Mouse (Mus musculus) CH12.LX (cell line): ENCODE data around the gene Med29. TPM values are rescaled to one million over a fixed set of nuclear protein-coding genes. Genes with fewer than 3 reads are reported as not detected.

ENCODE experiments used
- DNase-seq: peaks from one replicate; pipeline ENCODE4 v3.0.0-alpha.2; 2013; ENCODE audit errors: extremely low read depth
- H3K27ac ChIP-seq: 2 replicates; pipeline ENCODE4 v1.5.1; 2012; ENCODE audit warnings: low read depth, mild to moderate bottlenecking, control low read depth, moderate library complexity; ENCODE audit not compliant: insufficient read depth
- H3K27me3 ChIP-seq: replicated peaks from 2 replicates; pipeline ENCODE3; 2012; ENCODE audit warnings: inconsistent platforms
- H3K36me3 ChIP-seq, 2 experiments: replicated peaks in 1 of 2; 2 replicates each; pipeline versions ENCODE3 to v1.6.1; 2012; ENCODE audit warnings: inconsistent platforms in 1 of 2, low read length in 1 of 2, mild to moderate bottlenecking in 1 of 2, mixed read lengths in 1 of 2, moderate library complexity in 1 of 2; ENCODE audit not compliant: control insufficient read depth in 1 of 2, insufficient read depth in 1 of 2
- H3K4me1 ChIP-seq, 2 experiments: 2 replicates each; pipeline ENCODE4 v1.6.1; 2012; ENCODE audit warnings: inconsistent platforms in 1 of 2, moderate library complexity in 1 of 2; ENCODE audit not compliant: insufficient read depth in 2 of 2, control insufficient read depth in 1 of 2
- H3K4me2 ChIP-seq: 2 replicates; pipeline ENCODE4 v1.6.1; 2012; ENCODE audit warnings: low read depth, mild to moderate bottlenecking, control low read depth; ENCODE audit not compliant: poor library complexity, insufficient read depth, severe bottlenecking
- H3K4me3 ChIP-seq, 3 experiments: fragments of 150-350 bp in 1 of 3; sonication (generic) in 1 of 3; replicated peaks in 1 of 3; 2 replicates each; pipeline versions ENCODE3 to v1.5.1; 2011 to 2012; ENCODE audit warnings: low read depth in 2 of 3, low read length in 2 of 3, mild to moderate bottlenecking in 2 of 3, moderate library complexity in 2 of 3, control low read depth in 1 of 3, improper control_type of control experiment in 1 of 3, inconsistent platforms in 1 of 3, mixed read lengths in 1 of 3; ENCODE audit not compliant: poor library complexity in 1 of 3
- H3K79me2 ChIP-seq: replicated peaks from 2 replicates; pipeline ENCODE4 v1.6.1; 2012; ENCODE audit warnings: mild to moderate bottlenecking, moderate library complexity; ENCODE audit not compliant: control insufficient read depth, poor library complexity, insufficient read depth, severe bottlenecking; ENCODE audit errors: extremely low read depth
- H3K9ac ChIP-seq: 2 replicates; pipeline ENCODE4 v1.6.1; 2012; ENCODE audit warnings: low read depth, mild to moderate bottlenecking, control low read depth, moderate library complexity; ENCODE audit not compliant: insufficient read depth
- H3K9me3 ChIP-seq: replicated peaks from 2 replicates; pipeline ENCODE3; 2012; ENCODE audit warnings: low read length, inconsistent platforms, mixed read lengths
- CHD2 ChIP-seq: IDR thresholded peaks from 2 replicates; pipeline ENCODE4 v1.6.1; 2011; ENCODE audit warnings: low read length, improper control_type of control experiment
- CTCF ChIP-seq, 2 experiments: IDR thresholded peaks in 1 of 2; conservative IDR thresholded peaks in 1 of 2; 2 replicates each; pipeline ENCODE4 v1.5.1; 2011 to 2012; ENCODE audit warnings: low read depth in 2 of 2, low read length in 2 of 2, improper control_type of control experiment in 1 of 2, inconsistent platforms in 1 of 2, mild to moderate bottlenecking in 1 of 2, moderate library complexity in 1 of 2
- EP300 ChIP-seq: IDR thresholded peaks from 2 replicates; pipeline ENCODE4 v1.6.1; 2011; ENCODE audit warnings: low read length, improper control_type of control experiment
- GABPA ChIP-seq: IDR thresholded peaks from 2 replicates; pipeline ENCODE4 v1.6.1; 2012; ENCODE audit warnings: low read depth, low read length, improper control_type of control experiment, inconsistent platforms; ENCODE audit not compliant: insufficient replicate concordance
- HCFC1 ChIP-seq: IDR thresholded peaks from 2 replicates; pipeline ENCODE4 v1.6.1; 2012; ENCODE audit warnings: low read depth, mild to moderate bottlenecking, inconsistent platforms, low read length, improper control_type of control experiment
- IRF4 ChIP-seq: IDR thresholded peaks from 2 replicates; pipeline ENCODE4 v1.6.1; 2014; ENCODE audit warnings: low read depth, mild to moderate bottlenecking, inconsistent platforms, low read length, improper control_type of control experiment
- KAT2A ChIP-seq: IDR thresholded peaks from 2 replicates; pipeline ENCODE4 v1.6.1; 2012; ENCODE audit warnings: low read length, improper control_type of control experiment, inconsistent platforms; ENCODE audit not compliant: insufficient replicate concordance
- MAFK ChIP-seq: IDR thresholded peaks from 2 replicates; pipeline ENCODE4 v1.6.1; 2011; ENCODE audit warnings: low read length, improper control_type of control experiment; ENCODE audit not compliant: insufficient replicate concordance
- MAX ChIP-seq: IDR thresholded peaks from 2 replicates; pipeline ENCODE4 v1.6.1; 2011; ENCODE audit warnings: low read length, improper control_type of control experiment
- MXI1 ChIP-seq: IDR thresholded peaks from 2 replicates; pipeline ENCODE4 v1.6.1; 2011; ENCODE audit warnings: mild to moderate bottlenecking, low read depth, low read length, improper control_type of control experiment
- POLR2A ChIP-seq: IDR thresholded peaks from 2 replicates; pipeline ENCODE4 v1.6.1; 2011; ENCODE audit warnings: low read depth, mild to moderate bottlenecking, improper control_type of control experiment, low read length
- RAD21 ChIP-seq: IDR thresholded peaks from 2 replicates; pipeline ENCODE4 v1.6.1; 2011; ENCODE audit warnings: low read depth, mild to moderate bottlenecking, low read length, improper control_type of control experiment, moderate library complexity
- RCOR1 ChIP-seq: conservative IDR thresholded peaks from 2 replicates; pipeline ENCODE4 v1.6.1; 2012; ENCODE audit warnings: low read depth, mild to moderate bottlenecking, inconsistent platforms, low read length, improper control_type of control experiment
- SIN3A ChIP-seq: IDR thresholded peaks from 2 replicates; pipeline ENCODE4 v1.6.1; 2012; ENCODE audit warnings: low read length, improper control_type of control experiment, inconsistent platforms
- SMC3 ChIP-seq: IDR thresholded peaks from 2 replicates; pipeline ENCODE4 v1.6.1; 2011; ENCODE audit warnings: low read depth, low read length, improper control_type of control experiment
- TBP ChIP-seq: conservative IDR thresholded peaks from 2 replicates; pipeline ENCODE4 v1.6.1; 2011; ENCODE audit warnings: low read depth, low read length, improper control_type of control experiment
- UBTF ChIP-seq: IDR thresholded peaks from 2 replicates; pipeline ENCODE4 v1.6.1; 2012; ENCODE audit warnings: low read depth, mild to moderate bottlenecking, inconsistent platforms, low read length, improper control_type of control experiment, moderate library complexity
- USF1 ChIP-seq: IDR thresholded peaks from 2 replicates; pipeline ENCODE4 v1.6.1; 2014; ENCODE audit warnings: low read depth, mild to moderate bottlenecking, inconsistent platforms, low read length, improper control_type of control experiment
- USF2 ChIP-seq: conservative IDR thresholded peaks from 2 replicates; pipeline ENCODE4 v1.6.1; 2011; ENCODE audit warnings: low read depth, low read length, improper control_type of control experiment
- ZC3H11A ChIP-seq: IDR thresholded peaks from 2 replicates; pipeline ENCODE4 v1.6.1; 2012; ENCODE audit warnings: low read depth, mild to moderate bottlenecking, inconsistent platforms, low read length, improper control_type of control experiment
- ZMIZ1 ChIP-seq: IDR thresholded peaks from 2 replicates; pipeline ENCODE4 v1.6.1; 2012; ENCODE audit warnings: low read depth, mild to moderate bottlenecking, inconsistent platforms, low read length, improper control_type of control experiment
- ZNF384 ChIP-seq: IDR thresholded peaks from 2 replicates; pipeline ENCODE4 v1.6.1; 2012; ENCODE audit warnings: low read depth, low read length, improper control_type of control experiment, inconsistent platforms
- dilution Hi-C: fragments of 300-500 bp; cut with MboI; formaldehyde crosslinking; loops from 2 replicates; pipeline ENCODE4 v1.14.3; 2020; ENCODE audit warnings: low sequenced_read_pairs; ENCODE audit not compliant: extremely low pct_unique_long_range_greater_than_20kb, extremely low pct_ligation_motif_present
- in situ Hi-C: fragments of 300-500 bp; cut with MboI; formaldehyde crosslinking; loops from 3 replicates; pipeline ENCODE4 v1.14.3; 2019; ENCODE audit warnings: low sequenced_read_pairs, low pct_ligation_motif_present, low pct_unique_long_range_greater_than_20kb, mixed read lengths
- polyA plus RNA-seq: library from polyadenylated mRNA; unstranded; fragments of >175 nt; gene quantifications from 2 replicates; pipeline ENCODE4 v1.2.1, GENCODE M21; 2012; ENCODE audit warnings: low read depth; ENCODE audit not compliant: insufficient read length
- total RNA-seq, 2 experiments: library from RNA; depleted of rRNA; stranded (reverse); fragments of 300-350 nt in 1 of 2; fragments of >200 nt in 1 of 2; gene quantifications; 2 replicates each; pipeline ENCODE4 v1.2.3; 2012 to 2014

Med29 gene
- total and polyA plus RNA-seq, 3 experiments: 19.8 to 26.9 (median 23.5) TPM

GRCm38 (mm10) chr7:28355221-28355620 lies 37.3 kb downstream of the Med29 start:
- peaks cover 36 to 52% of the 10 kb centered on the region in 2 experiments for H3K36me3 ChIP-seq
- H3K4me1 ChIP-seq: peaks cover 8 to 28% of the 10 kb centered on the region in 2 experiments
- no peaks in the 10 kb centered on the region for H3K27me3 ChIP-seq
- peaks cover 17% of the 10 kb centered on the region for H3K79me2 ChIP-seq
- in situ Hi-C loops: no loop called here
- no peak for TF ChIP-seq GABPA
- TF ChIP-seq KAT2A: no peak
- peak; percentile 22; the same call in 1 of the 2 replicates for TF ChIP-seq POLR2A
- TF ChIP-seq, all 38 proteins: peak for 1
- dilution Hi-C loops: no loop called here
- H3K27ac ChIP-seq: no peak overlapping the region
- DNase-seq: no peak
- H3K4me2 ChIP-seq: no peak overlapping the region
- no peak overlapping the region for H3K9ac ChIP-seq
- no peaks in the 10 kb centered on the region for H3K9me3 ChIP-seq
- no peak overlapping the region for H3K4me3 ChIP-seq

- H3K27me3 ChIP-seq: no peaks in the 10 kb centered on the region
- DNase-seq: no peak
- H3K79me2 ChIP-seq: peaks cover 17% of the 10 kb centered on the region
- no peak overlapping the region for H3K4me2 ChIP-seq
- peaks cover 8 to 33% of the 10 kb centered on the region in 2 experiments for H3K4me1 ChIP-seq
- no peak overlapping the region for H3K4me3 ChIP-seq
- H3K9me3 ChIP-seq: no peaks in the 10 kb centered on the region
- no peak overlapping the region for H3K27ac ChIP-seq
- TF ChIP-seq POLR2A (no peak), IRF4 (no peak), ZMIZ1 (no peak), ZNF384 (no peak), CHD2 (no peak), MXI1 (no peak), UBTF (no peak), SMC3 (no peak), RAD21 (no peak), MAX (no peak), HCFC1 (no peak), USF2 (no peak), TBP (no peak), MAFK (no peak), CTCF (conservative IDR thresholded peaks at IDR 0.05 in 1 of 2, IDR thresholded peaks at IDR 0.05 in 1 of 2; ENCODE audit: low read depth in 2 of 2, low read length in 2 of 2) (no peak), SIN3A (no peak), ZC3H11A (no peak), RCOR1 (no peak), USF1 (no peak), EP300 (no peak)
- no peak overlapping the region for H3K9ac ChIP-seq
- in situ Hi-C loops: no loop called here
- H3K36me3 ChIP-seq: peaks cover 31 to 46% of the 10 kb centered on the region in 2 experiments
- dilution Hi-C loops: no loop called here
These were observed 37.9 kb downstream of the Med29 start for GRCm38 (mm10) chr7:28354596-28354995.
